Mouse (Mus musculus) CH12.LX (cell line): Measurements from ENCODE around the gene Lrrc58. TPM values are rescaled to one million over a fixed set of nuclear protein-coding genes. Genes with fewer than 3 reads are reported as not detected.

Experiments used
- DNase-seq: peaks from one replicate; pipeline ENCODE4 v3.0.0-alpha.2; 2013; ENCODE audit errors: extremely low read depth
- H3K27ac ChIP-seq: 2 replicates; pipeline ENCODE4 v1.5.1; 2012; ENCODE audit warnings: low read depth, mild to moderate bottlenecking, control low read depth, moderate library complexity; ENCODE audit not compliant: insufficient read depth
- H3K27me3 ChIP-seq: replicated peaks from 2 replicates; pipeline ENCODE3; 2012; ENCODE audit warnings: inconsistent platforms
- H3K36me3 ChIP-seq, 2 experiments: replicated peaks in 1 of 2; 2 replicates each; pipeline versions ENCODE3 to v1.6.1; 2012; ENCODE audit warnings: inconsistent platforms in 1 of 2, low read length in 1 of 2, mild to moderate bottlenecking in 1 of 2, mixed read lengths in 1 of 2, moderate library complexity in 1 of 2; ENCODE audit not compliant: control insufficient read depth in 1 of 2, insufficient read depth in 1 of 2
- H3K4me1 ChIP-seq, 2 experiments: 2 replicates each; pipeline ENCODE4 v1.6.1; 2012; ENCODE audit warnings: inconsistent platforms in 1 of 2, moderate library complexity in 1 of 2; ENCODE audit not compliant: insufficient read depth in 2 of 2, control insufficient read depth in 1 of 2
- H3K4me2 ChIP-seq: 2 replicates; pipeline ENCODE4 v1.6.1; 2012; ENCODE audit warnings: low read depth, mild to moderate bottlenecking, control low read depth; ENCODE audit not compliant: poor library complexity, insufficient read depth, severe bottlenecking
- H3K4me3 ChIP-seq, 3 experiments: fragments of 150-350 bp in 1 of 3; sonication (generic) in 1 of 3; replicated peaks in 1 of 3; 2 replicates each; pipeline versions ENCODE3 to v1.5.1; 2011 to 2012; ENCODE audit warnings: low read depth in 2 of 3, low read length in 2 of 3, mild to moderate bottlenecking in 2 of 3, moderate library complexity in 2 of 3, control low read depth in 1 of 3, improper control_type of control experiment in 1 of 3, inconsistent platforms in 1 of 3, mixed read lengths in 1 of 3; ENCODE audit not compliant: poor library complexity in 1 of 3
- H3K79me2 ChIP-seq: replicated peaks from 2 replicates; pipeline ENCODE4 v1.6.1; 2012; ENCODE audit warnings: mild to moderate bottlenecking, moderate library complexity; ENCODE audit not compliant: control insufficient read depth, poor library complexity, insufficient read depth, severe bottlenecking; ENCODE audit errors: extremely low read depth
- H3K9ac ChIP-seq: 2 replicates; pipeline ENCODE4 v1.6.1; 2012; ENCODE audit warnings: low read depth, mild to moderate bottlenecking, control low read depth, moderate library complexity; ENCODE audit not compliant: insufficient read depth
- H3K9me3 ChIP-seq: replicated peaks from 2 replicates; pipeline ENCODE3; 2012; ENCODE audit warnings: low read length, inconsistent platforms, mixed read lengths
- BHLHE40 ChIP-seq: IDR thresholded peaks from 2 replicates; pipeline ENCODE4 v1.6.1; 2011; ENCODE audit warnings: mild to moderate bottlenecking, low read depth, low read length, improper control_type of control experiment
- CTCF ChIP-seq, 2 experiments: IDR thresholded peaks in 1 of 2; conservative IDR thresholded peaks in 1 of 2; 2 replicates each; pipeline ENCODE4 v1.5.1; 2011 to 2012; ENCODE audit warnings: low read depth in 2 of 2, low read length in 2 of 2, improper control_type of control experiment in 1 of 2, inconsistent platforms in 1 of 2, mild to moderate bottlenecking in 1 of 2, moderate library complexity in 1 of 2
- E2F4 ChIP-seq: IDR thresholded peaks from 2 replicates; pipeline ENCODE4 v1.6.1; 2011; ENCODE audit warnings: low read depth, low read length, improper control_type of control experiment; ENCODE audit not compliant: insufficient replicate concordance
- ELF1 ChIP-seq: IDR thresholded peaks from 2 replicates; pipeline ENCODE4 v1.6.1; 2014; ENCODE audit warnings: low read depth, mild to moderate bottlenecking, inconsistent platforms, low read length, improper control_type of control experiment
- EP300 ChIP-seq: IDR thresholded peaks from 2 replicates; pipeline ENCODE4 v1.6.1; 2011; ENCODE audit warnings: low read length, improper control_type of control experiment
- GABPA ChIP-seq: IDR thresholded peaks from 2 replicates; pipeline ENCODE4 v1.6.1; 2012; ENCODE audit warnings: low read depth, low read length, improper control_type of control experiment, inconsistent platforms; ENCODE audit not compliant: insufficient replicate concordance
- HCFC1 ChIP-seq: IDR thresholded peaks from 2 replicates; pipeline ENCODE4 v1.6.1; 2012; ENCODE audit warnings: low read depth, mild to moderate bottlenecking, inconsistent platforms, low read length, improper control_type of control experiment
- JUND ChIP-seq: conservative IDR thresholded peaks from 2 replicates; pipeline ENCODE4 v1.6.1; 2011; ENCODE audit warnings: low read depth, low read length, improper control_type of control experiment
- KAT2A ChIP-seq: IDR thresholded peaks from 2 replicates; pipeline ENCODE4 v1.6.1; 2012; ENCODE audit warnings: low read length, improper control_type of control experiment, inconsistent platforms; ENCODE audit not compliant: insufficient replicate concordance
- MAFK ChIP-seq: IDR thresholded peaks from 2 replicates; pipeline ENCODE4 v1.6.1; 2011; ENCODE audit warnings: low read length, improper control_type of control experiment; ENCODE audit not compliant: insufficient replicate concordance
- MAX ChIP-seq: IDR thresholded peaks from 2 replicates; pipeline ENCODE4 v1.6.1; 2011; ENCODE audit warnings: low read length, improper control_type of control experiment
- MXI1 ChIP-seq: IDR thresholded peaks from 2 replicates; pipeline ENCODE4 v1.6.1; 2011; ENCODE audit warnings: mild to moderate bottlenecking, low read depth, low read length, improper control_type of control experiment
- NRF1 ChIP-seq: IDR thresholded peaks from 2 replicates; pipeline ENCODE4 v1.6.1; 2014; ENCODE audit warnings: low read depth, mild to moderate bottlenecking, inconsistent platforms, low read length, improper control_type of control experiment, moderate library complexity
- POLR2A ChIP-seq: IDR thresholded peaks from 2 replicates; pipeline ENCODE4 v1.6.1; 2011; ENCODE audit warnings: low read depth, mild to moderate bottlenecking, improper control_type of control experiment, low read length
- POLR2AphosphoS2 ChIP-seq: IDR thresholded peaks from 2 replicates; pipeline ENCODE4 v1.6.1; 2011; ENCODE audit warnings: low read depth, low read length, improper control_type of control experiment
- SIN3A ChIP-seq: IDR thresholded peaks from 2 replicates; pipeline ENCODE4 v1.6.1; 2012; ENCODE audit warnings: low read length, improper control_type of control experiment, inconsistent platforms
- TBP ChIP-seq: conservative IDR thresholded peaks from 2 replicates; pipeline ENCODE4 v1.6.1; 2011; ENCODE audit warnings: low read depth, low read length, improper control_type of control experiment
- TCF12 ChIP-seq: IDR thresholded peaks from 2 replicates; pipeline ENCODE4 v1.6.1; 2014; ENCODE audit warnings: low read depth, mild to moderate bottlenecking, inconsistent platforms, low read length, improper control_type of control experiment
- UBTF ChIP-seq: IDR thresholded peaks from 2 replicates; pipeline ENCODE4 v1.6.1; 2012; ENCODE audit warnings: low read depth, mild to moderate bottlenecking, inconsistent platforms, low read length, improper control_type of control experiment, moderate library complexity
- ZC3H11A ChIP-seq: IDR thresholded peaks from 2 replicates; pipeline ENCODE4 v1.6.1; 2012; ENCODE audit warnings: low read depth, mild to moderate bottlenecking, inconsistent platforms, low read length, improper control_type of control experiment
- ZNF384 ChIP-seq: IDR thresholded peaks from 2 replicates; pipeline ENCODE4 v1.6.1; 2012; ENCODE audit warnings: low read depth, low read length, improper control_type of control experiment, inconsistent platforms
- dilution Hi-C: fragments of 300-500 bp; cut with MboI; formaldehyde crosslinking; loops from 2 replicates; pipeline ENCODE4 v1.14.3; 2020; ENCODE audit warnings: low sequenced_read_pairs; ENCODE audit not compliant: extremely low pct_unique_long_range_greater_than_20kb, extremely low pct_ligation_motif_present
- in situ Hi-C: fragments of 300-500 bp; cut with MboI; formaldehyde crosslinking; loops from 3 replicates; pipeline ENCODE4 v1.14.3; 2019; ENCODE audit warnings: low sequenced_read_pairs, low pct_ligation_motif_present, low pct_unique_long_range_greater_than_20kb, mixed read lengths
- polyA plus RNA-seq: library from polyadenylated mRNA; unstranded; fragments of >175 nt; gene quantifications from 2 replicates; pipeline ENCODE4 v1.2.1, GENCODE M21; 2012; ENCODE audit warnings: low read depth; ENCODE audit not compliant: insufficient read length
- total RNA-seq, 2 experiments: library from RNA; depleted of rRNA; stranded (reverse); fragments of 300-350 nt in 1 of 2; fragments of >200 nt in 1 of 2; gene quantifications; 2 replicates each; pipeline ENCODE4 v1.2.3; 2012 to 2014

The Lrrc58 gene
- total and polyA plus RNA-seq, 3 experiments = 17.4 to 30.8 (median 28.4) TPM

DNA sequence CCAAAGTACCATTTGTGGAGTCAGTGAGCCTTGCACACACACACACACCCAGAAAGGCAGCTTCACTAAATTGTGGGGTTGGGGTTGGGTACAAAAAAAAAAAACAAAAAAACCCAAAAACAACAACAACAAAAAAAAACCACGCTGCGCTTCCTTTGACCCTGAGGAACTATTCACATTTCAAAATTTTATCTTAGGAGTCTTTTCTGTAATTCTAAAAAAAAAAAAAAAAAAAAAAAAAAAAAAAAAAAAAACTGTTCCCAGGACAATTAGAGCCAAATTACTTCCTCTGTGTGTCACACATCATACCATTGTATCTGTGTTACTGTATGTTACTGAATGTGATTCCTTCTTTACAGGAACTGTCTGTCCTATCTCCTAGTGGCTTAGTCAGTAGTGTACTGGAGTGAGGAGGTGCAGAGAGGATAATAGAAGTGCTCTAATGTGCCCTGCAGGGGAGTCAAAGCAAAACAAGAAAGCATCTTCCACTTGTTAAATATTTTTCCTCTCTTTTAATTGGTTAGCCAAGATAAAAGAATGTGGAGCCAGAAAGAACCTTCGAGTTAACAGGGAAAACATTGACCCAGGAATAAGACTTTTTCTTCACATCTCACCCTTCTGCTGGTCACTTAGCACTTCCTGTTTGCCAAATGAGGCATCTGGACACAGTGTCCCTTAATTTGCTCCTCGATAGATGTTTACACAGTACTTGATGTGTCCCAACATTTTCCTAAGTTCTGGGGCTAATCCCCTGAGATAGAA is 1.5 kb downstream of the Lrrc58 start (continued):
- no peak for TF ChIP-seq ZC3H11A
- peak; percentile 2; the same call in 1 of the 2 replicates for TF ChIP-seq SIN3A
- 0 out of 2 replicates have a peak, but pooled peaks have one; percentile 13 for TF ChIP-seq EP300
- TF ChIP-seq GABPA = no peak

DNA sequence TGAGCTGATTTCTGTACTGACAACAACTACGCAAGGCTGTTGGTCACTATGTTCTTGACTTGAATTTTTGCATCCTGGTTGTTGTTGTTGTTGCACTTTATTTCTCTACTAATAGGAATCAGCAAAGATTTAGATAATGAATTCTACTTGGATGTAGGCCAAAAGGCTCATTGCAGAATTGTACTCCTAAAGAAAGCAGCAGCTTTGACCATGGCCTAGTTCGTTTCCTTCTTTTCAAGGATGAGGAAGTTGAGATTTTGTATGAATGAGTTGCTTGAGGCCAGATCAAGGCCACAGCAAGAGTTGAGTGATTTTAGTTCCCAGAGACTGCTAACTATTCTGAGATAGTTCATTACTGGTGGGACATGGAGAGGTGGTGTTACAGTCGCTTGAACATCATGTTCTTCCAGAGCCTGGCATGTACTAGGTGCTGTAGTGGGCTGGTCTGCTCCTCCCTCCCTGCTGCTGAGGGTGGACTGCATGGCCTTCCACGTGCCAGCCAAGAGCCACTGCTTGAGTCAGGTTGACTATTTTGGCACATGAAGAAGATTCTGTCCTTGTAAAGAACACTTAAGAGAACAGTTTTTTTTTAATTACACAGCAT is 3.0 kb downstream of the Lrrc58 start:
- Histone ChIP-seq H3K4me2 (peak overlapping the region; percentile 62; the same call in 1 of the 2 replicates), H3K79me2 (peaks cover 58% of the 10 kb centered on the region), H3K9ac (0 out of 2 replicates have a peak overlapping the region, but pooled peaks have one; percentile 11), H3K4me1 (peaks cover 13 to 44% of the 10 kb centered on the region in 2 experiments), H3K4me3 (no peak overlapping the region), H3K9me3 (no peaks in the 10 kb centered on the region), H3K36me3 (peaks cover 0 to 32% of the 10 kb centered on the region in 2 experiments), H3K27me3 (no peaks in the 10 kb centered on the region), H3K27ac (no peak overlapping the region)
- dilution Hi-C loops = no loop called here
- no peak for TF ChIP-seq MAX
- no peak for TF ChIP-seq GABPA
- TF ChIP-seq ZNF384 = no peak
- TF ChIP-seq POLR2A = no peak
- no peak for TF ChIP-seq E2F4
- no peak for TF ChIP-seq BHLHE40
- no peak for TF ChIP-seq HCFC1
- TF ChIP-seq CTCF (conservative IDR thresholded peaks at IDR 0.05 in 1 of 2, IDR thresholded peaks at IDR 0.05 in 1 of 2; ENCODE audit: low read depth in 2 of 2, low read length in 2 of 2) = no peak
- TF ChIP-seq TCF12 = no peak
- TF ChIP-seq KAT2A = no peak
- TF ChIP-seq MAFK = no peak
- no peak for TF ChIP-seq TBP
- no peak for TF ChIP-seq ELF1
- no peak for TF ChIP-seq JUND
- TF ChIP-seq NRF1 = no peak
- TF ChIP-seq UBTF = no peak
- no peak for TF ChIP-seq MXI1
- no peak for TF ChIP-seq POLR2AphosphoS2
- no peak for TF ChIP-seq SIN3A
- in situ Hi-C loops = no loop called here
- DNase-seq = no peak
